7 mouse cellular contexts compared by ENCODE assay signal in the genomic region with DNA sequence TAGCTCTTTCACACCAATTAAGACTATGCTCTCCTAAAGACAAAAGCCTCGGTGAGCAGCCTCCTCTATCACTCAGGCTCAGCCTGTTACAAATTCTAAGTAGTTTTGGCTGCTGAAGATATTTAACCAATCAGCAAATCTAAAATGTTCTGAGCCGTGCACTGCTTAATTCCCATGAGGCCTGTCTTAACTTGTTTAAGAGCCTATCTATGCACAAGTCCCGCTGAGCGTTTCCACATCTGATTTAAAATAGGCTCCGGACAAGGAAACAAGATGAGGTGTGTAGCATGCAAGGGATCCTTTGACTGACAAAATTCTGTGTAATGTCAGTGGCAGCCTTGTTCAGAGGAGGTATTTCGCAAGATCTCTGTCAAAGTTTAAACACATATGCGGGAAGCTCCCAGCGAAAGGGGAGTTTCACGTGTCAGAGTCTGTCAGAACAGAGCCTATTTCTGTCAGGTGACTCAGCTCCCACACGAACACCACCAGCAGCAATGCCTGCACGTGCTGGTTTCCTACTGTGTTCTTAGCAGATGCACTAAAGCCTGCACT.
DNase-seq lines count a peak whose midpoint lies in the region; ATAC-seq and TF ChIP-seq lines count a peak whose summit lies in the region.

No protein-coding gene starts in this region.

- no peak for TF ChIP-seq CTCF in C2C12 (IDR thresholded peaks at IDR 0.05; ENCODE audit: control insufficient read depth, insufficient read depth, insufficient read length)

- H3ac ChIP-seq in C2C12 (ENCODE audit: control insufficient read depth, insufficient read length, low read depth): no peak overlapping the region

- 0 out of 2 replicates have a peak overlapping the region, but pooled peaks have one; percentile 10 for H3K9ac ChIP-seq in heart, embryonic 11.5 days (ENCODE audit: low read depth, low read length)
- no peak overlapping the region for H3K9ac ChIP-seq in limb, embryonic 15.5 days

- no peaks in the 10 kb centered on the region for H3K79me2 ChIP-seq in C2C12 (ENCODE audit: control insufficient read depth, insufficient read depth)

- WGBS in heart, embryonic 11.5 days (ENCODE audit: insufficient replicate concordance): 33% methylated on average over 11 of the region's 11 CpGs
- 38% methylated on average over 11 of the region's 11 CpGs for WGBS in limb, embryonic 15.5 days

- peak; percentile 39 for DNase-seq in 3T3-L1 (ENCODE audit: low read depth, low spot score)
- DNase-seq in left cerebral cortex, adult 8-10 months (ENCODE audit: low spot score in 2 of 2): no peak
- DNase-seq in thymus, adult 18-20 months: no peak

- H3K27me3 ChIP-seq in C2C12 (ENCODE audit: control insufficient read depth, insufficient read depth, insufficient read length): no peaks in the 10 kb centered on the region
- H3K27me3 ChIP-seq in heart, embryonic 11.5 days (ENCODE audit: control insufficient read depth, insufficient read depth, low read length): no peaks in the 10 kb centered on the region
- no peaks in the 10 kb centered on the region for H3K27me3 ChIP-seq in limb, embryonic 15.5 days

- peak overlapping the region; percentile 73 for H3K27ac ChIP-seq in heart, embryonic 11.5 days (ENCODE audit: low read depth, low read length)
- H3K27ac ChIP-seq in limb, embryonic 15.5 days: no peak overlapping the region

- H3K4me1 ChIP-seq in heart, embryonic 11.5 days (ENCODE audit: control insufficient read depth, insufficient read depth, low read length): peaks cover 15% of the 10 kb centered on the region
- 0 out of 2 replicates have a peak, but pooled peaks cover 5% of the 10 kb centered on the region for H3K4me1 ChIP-seq in limb, embryonic 15.5 days

- no peaks in the 10 kb centered on the region for H3K9me3 ChIP-seq in heart, embryonic 11.5 days (replicated peaks; ENCODE audit: control insufficient read depth, low read length)
- H3K9me3 ChIP-seq in limb, embryonic 15.5 days: no peaks in the 10 kb centered on the region

- no peaks in the 10 kb centered on the region for H3K36me3 ChIP-seq in C2C12 (ENCODE audit: control insufficient read depth, insufficient read depth)
- H3K36me3 ChIP-seq in heart, embryonic 11.5 days (ENCODE audit: control insufficient read depth, insufficient read depth, low read length): no peaks in the 10 kb centered on the region
- no peaks in the 10 kb centered on the region for H3K36me3 ChIP-seq in limb, embryonic 15.5 days

- ATAC-seq in heart, embryonic 11.5 days (replicated peaks; ENCODE audit: insufficient number of reproducible peaks, low FRiP score, low TSS enrichment): 0 out of 2 replicates have a peak, but pooled peaks have one; percentile 26
- peak; percentile 61; the same call in 1 of the 2 replicates for ATAC-seq in limb, embryonic 15.5 days (ENCODE audit: insufficient number of reproducible peaks, low FRiP score, low TSS enrichment, low read depth)
- ATAC-seq in CD4-positive, CD25-positive, alpha-beta regulatory T cell, adult 4 months: no peak

- no peaks in the 10 kb centered on the region for H3K79me3 ChIP-seq in C2C12 (ENCODE audit: low read depth)

- H3K4me3 ChIP-seq in C2C12 (ENCODE audit: insufficient read depth, poor library complexity, severe bottlenecking): no peak overlapping the region
- H3K4me3 ChIP-seq in heart, embryonic 11.5 days (ENCODE audit: low read depth, low read length): no peak overlapping the region
- H3K4me3 ChIP-seq in limb, embryonic 15.5 days: no peak overlapping the region

- H3K4me2 ChIP-seq in heart, embryonic 11.5 days: no peak overlapping the region
- no peak overlapping the region for H3K4me2 ChIP-seq in limb, embryonic 15.5 days

TF ChIP-seq in C2C12, 6 proteins besides CTCF, POLR2A, EP300 and RAD21:
- TF ChIP-seq CEBPB (IDR thresholded peaks at IDR 0.05; ENCODE audit: low read depth) (peak; percentile 79), MYOG (IDR thresholded peaks at IDR 0.05; ENCODE audit: control insufficient read depth, extremely low read depth, insufficient read length) (no peak), USF1 (IDR thresholded peaks at IDR 0.05; ENCODE audit: low read depth) (no peak)
